Mouse (Mus musculus) lung, embryonic 16.5 days (tissue): ENCODE measurements around the gene Btbd9. TPM values are rescaled to one million over a fixed set of nuclear protein-coding genes. Genes with fewer than 3 reads are reported as not detected.

Experiments
- ATAC-seq: fragments of 200-750 bp; cut with Nextera tagmentation; 2 replicates; pipeline ENCODE4 v1.8.0; 2017; ENCODE audit warnings: low read depth, mild to moderate bottlenecking, moderate library complexity
- H3K27ac ChIP-seq: fragments of 300-500 bp; sonication (generic); 2 replicates; pipeline ENCODE4 v1.5.1; 2014; ENCODE audit warnings: mild to moderate bottlenecking, control low read depth, low read length
- H3K27me3 ChIP-seq: fragments of 300-500 bp; sonication (generic); 2 replicates; pipeline ENCODE4 v1.6.1; 2014; ENCODE audit warnings: low read depth, low read length, mixed read lengths; ENCODE audit not compliant: control insufficient read depth, insufficient read depth
- H3K36me3 ChIP-seq: fragments of 300-500 bp; sonication (generic); 2 replicates; pipeline ENCODE4 v1.6.1; 2014; ENCODE audit warnings: low read length; ENCODE audit not compliant: control insufficient read depth, insufficient read depth
- H3K4me1 ChIP-seq: fragments of 300-500 bp; sonication (generic); replicated peaks from 2 replicates; pipeline ENCODE4 v1.6.1; 2014; ENCODE audit warnings: low read length, mixed read lengths; ENCODE audit not compliant: control insufficient read depth, insufficient read depth
- H3K4me2 ChIP-seq: fragments of 300-500 bp; sonication (generic); 2 replicates; pipeline ENCODE4 v1.6.1; 2014; ENCODE audit warnings: low read depth, low read length, control low read depth
- H3K4me3 ChIP-seq: fragments of 300-500 bp; sonication (generic); 2 replicates; pipeline ENCODE4 v1.5.1; 2014; ENCODE audit warnings: mild to moderate bottlenecking, low read length, control low read depth
- H3K9ac ChIP-seq: fragments of 300-500 bp; sonication (generic); 2 replicates; pipeline ENCODE4 v1.6.1; 2014; ENCODE audit warnings: low read length, control low read depth
- H3K9me3 ChIP-seq: fragments of 300-500 bp; sonication (generic); 2 replicates; pipeline ENCODE4 v1.6.1; 2016; ENCODE audit warnings: low read length; ENCODE audit not compliant: control insufficient read depth
- WGBS: fragments of 180-500 bp; shearing (Covaris S2); extraction: QIAGEN DNeasy Blood & Tissue Kit; methylation state at CpG from one replicate; pipeline ENCODE4 v1.1.7; 2014; 5-methylcytosine and 5-hydroxymethylcytosine counted together
- polyA plus RNA-seq: library from polyadenylated mRNA; unstranded; fragments of >200 nt; fragmentation: Nextera tagmentation; extraction: Ambion mirVana; gene quantifications from 2 replicates; pipeline ENCODE4 v1.2.1, GENCODE M21; 2015

Btbd9 gene
- polyA plus RNA-seq, 1 experiment from 2014 or later: 55.8 TPM

DNA sequence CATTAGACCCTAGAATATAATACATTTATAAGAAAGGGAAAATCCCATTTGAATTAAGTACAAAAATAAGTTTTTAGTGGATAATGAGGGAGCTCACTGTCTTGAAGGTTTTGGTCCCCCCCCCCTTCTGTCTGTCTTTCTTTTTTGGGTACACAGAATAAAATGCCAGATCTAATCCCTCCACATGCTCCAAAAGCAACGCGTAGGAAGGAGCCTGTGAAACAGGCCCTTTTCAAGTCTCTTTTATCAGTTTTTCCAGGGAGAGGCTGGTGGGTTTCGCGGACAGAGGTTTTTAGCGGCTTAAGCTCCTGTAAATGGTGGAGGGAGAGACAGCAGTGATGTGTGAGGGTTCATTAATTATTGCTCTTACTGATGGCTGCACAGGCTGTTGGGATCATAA lies 388.7 kb downstream of the Btbd9 start:
- no peak overlapping the region for H3K27ac ChIP-seq
- H3K4me2 ChIP-seq: no peak overlapping the region
- no peaks in the 10 kb centered on the region for H3K27me3 ChIP-seq
- 57% methylated on average over 5 of the region's 5 CpGs for WGBS
- peaks cover 2% of the 10 kb centered on the region; the same call in 1 of the 2 replicates for H3K4me1 ChIP-seq
- no peak overlapping the region for H3K4me3 ChIP-seq
- no peak overlapping the region for H3K9ac ChIP-seq
- ATAC-seq: no peak
- no peaks in the 10 kb centered on the region for H3K36me3 ChIP-seq
- H3K9me3 ChIP-seq: no peaks in the 10 kb centered on the region

DNA sequence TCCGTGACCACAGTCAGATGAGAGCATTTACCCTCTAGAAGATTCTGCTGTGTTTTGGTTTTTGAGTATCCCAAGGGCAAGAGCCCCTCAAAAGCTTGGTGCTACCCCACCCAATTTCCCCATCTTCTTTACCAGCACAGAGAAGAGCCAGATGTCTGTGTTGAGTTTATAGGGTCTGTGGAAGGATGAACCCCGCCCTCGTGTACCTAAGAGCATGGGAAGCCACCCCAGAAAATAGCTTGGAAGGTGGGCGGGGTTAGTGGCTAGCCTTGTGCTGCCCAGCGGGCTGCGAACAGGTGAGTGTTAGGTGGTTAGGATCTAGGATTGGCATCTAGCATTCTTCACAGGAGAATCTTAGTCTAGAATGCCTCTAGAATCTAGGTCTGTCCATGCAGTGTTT lies 389.1 kb downstream of the Btbd9 start:
- no peak for ATAC-seq
- WGBS: 85% methylated on average over 6 of the region's 6 CpGs
- H3K4me3 ChIP-seq: no peak overlapping the region
- H3K27me3 ChIP-seq: no peaks in the 10 kb centered on the region
- peaks cover 3% of the 10 kb centered on the region; the same call in 1 of the 2 replicates for H3K4me1 ChIP-seq
- no peak overlapping the region for H3K4me2 ChIP-seq
- H3K36me3 ChIP-seq: no peaks in the 10 kb centered on the region
- no peak overlapping the region for H3K27ac ChIP-seq
- no peaks in the 10 kb centered on the region for H3K9me3 ChIP-seq
- no peak overlapping the region for H3K9ac ChIP-seq

DNA sequence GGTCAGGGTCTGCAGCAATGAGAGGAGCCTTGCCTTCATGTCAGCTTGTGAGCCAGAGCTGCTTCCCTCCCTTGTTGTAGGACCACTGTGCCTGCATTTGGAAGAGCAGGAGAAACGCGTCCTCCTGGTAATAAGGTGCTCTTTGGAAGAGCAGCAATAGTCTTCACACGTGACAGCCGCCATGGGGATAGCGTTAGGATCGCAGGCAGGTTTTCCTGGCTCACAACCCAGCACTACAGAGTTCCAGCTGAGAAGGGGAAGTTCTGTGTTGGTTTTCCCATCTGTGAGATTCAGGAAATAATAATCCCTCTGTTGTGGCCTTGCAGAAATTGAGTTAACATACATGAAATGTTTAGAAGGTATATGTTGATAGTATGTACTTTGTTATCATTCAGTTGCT lies 392.7 kb downstream of the Btbd9 start:
- H3K4me1 ChIP-seq: peaks cover 5% of the 10 kb centered on the region; the same call in 1 of the 2 replicates
- ATAC-seq: no peak
- H3K27ac ChIP-seq: no peak overlapping the region
- H3K27me3 ChIP-seq: no peaks in the 10 kb centered on the region
- no peak overlapping the region for H3K4me2 ChIP-seq
- H3K36me3 ChIP-seq: no peaks in the 10 kb centered on the region
- no peaks in the 10 kb centered on the region for H3K9me3 ChIP-seq
- WGBS: 91% methylated on average over 6 of the region's 6 CpGs
- no peak overlapping the region for H3K4me3 ChIP-seq
- no peak overlapping the region for H3K9ac ChIP-seq

DNA sequence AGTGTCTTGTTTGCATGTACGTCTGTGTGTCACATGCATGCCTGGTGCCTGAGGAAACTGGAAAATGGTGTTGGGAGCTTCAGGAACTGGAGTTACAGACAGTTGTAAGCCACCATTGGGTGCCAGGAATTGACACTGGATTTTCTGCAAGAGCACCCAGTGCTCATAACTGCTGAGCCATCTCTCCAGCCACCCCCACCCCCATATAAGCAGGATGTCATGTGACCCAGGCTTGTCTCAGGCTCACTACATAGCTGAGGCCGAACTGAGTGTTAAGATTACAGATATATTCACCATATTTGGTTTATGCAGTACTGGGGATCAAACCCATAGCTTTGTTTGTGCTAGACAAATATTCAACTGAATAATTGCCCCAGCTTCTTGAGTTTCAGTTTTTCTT lies 394.2 kb downstream of the Btbd9 start:
- 49% methylated on average over 2 of the region's 2 CpGs for WGBS
- H3K27ac ChIP-seq: no peak overlapping the region
- ATAC-seq: no peak
- no peak overlapping the region for H3K4me3 ChIP-seq
- no peak overlapping the region for H3K4me2 ChIP-seq
- H3K9ac ChIP-seq: no peak overlapping the region
- 0 out of 2 replicates have a peak, but pooled peaks cover 3% of the 10 kb centered on the region for H3K4me1 ChIP-seq
- no peaks in the 10 kb centered on the region for H3K27me3 ChIP-seq
- no peaks in the 10 kb centered on the region for H3K9me3 ChIP-seq
- no peaks in the 10 kb centered on the region for H3K36me3 ChIP-seq

DNA sequence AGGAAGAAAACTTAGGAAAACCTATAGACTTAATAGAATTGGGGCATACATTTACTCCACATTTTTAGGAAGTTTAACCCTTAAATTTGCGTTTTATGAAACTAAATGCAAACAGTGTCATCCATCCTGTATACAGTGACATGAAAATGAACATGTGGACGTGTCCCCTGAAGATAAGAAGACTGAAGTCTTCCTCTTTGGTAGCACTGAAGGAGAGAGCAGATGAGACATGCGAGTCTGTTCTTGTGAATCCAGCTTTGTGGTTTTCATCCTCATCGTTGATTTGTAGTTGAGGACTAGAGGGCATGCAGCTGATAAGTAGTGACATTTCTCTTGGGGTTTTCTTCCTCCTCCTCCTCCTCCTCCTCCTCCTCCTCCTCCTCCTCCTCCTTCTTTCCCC lies 394.7 kb downstream of the Btbd9 start:
- Histone ChIP-seq H3K36me3 (no peaks in the 10 kb centered on the region), H3K4me3 (no peak overlapping the region), H3K27me3 (no peaks in the 10 kb centered on the region), H3K9ac (no peak overlapping the region), H3K9me3 (no peaks in the 10 kb centered on the region), H3K4me1 (0 out of 2 replicates have a peak, but pooled peaks cover 3% of the 10 kb centered on the region), H3K27ac (no peak overlapping the region), H3K4me2 (no peak overlapping the region)
- 70% methylated on average over 4 of the region's 4 CpGs for WGBS
- no peak for ATAC-seq

DNA sequence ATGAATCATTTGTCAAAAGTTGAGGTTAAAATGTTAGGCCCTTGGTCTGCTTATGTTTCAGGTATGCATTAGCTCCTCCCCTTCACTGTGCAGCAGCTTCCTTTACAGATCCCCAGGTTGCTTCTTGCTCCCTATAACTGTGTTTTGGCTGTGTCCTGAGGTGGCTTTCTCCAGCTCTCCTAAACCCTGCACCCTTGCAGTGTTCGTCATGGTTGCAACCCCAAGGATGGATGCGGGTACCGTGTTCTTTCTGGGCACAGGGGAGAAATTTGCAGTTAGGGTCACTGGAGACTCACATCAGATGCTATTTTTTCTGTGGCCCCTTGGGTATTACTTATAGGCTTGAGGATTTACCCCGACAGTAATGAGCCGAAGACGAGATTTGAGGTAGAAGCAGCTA lies 396.1 kb downstream of the Btbd9 start:
- no peak overlapping the region for H3K4me3 ChIP-seq
- no peak overlapping the region for H3K9ac ChIP-seq
- no peaks in the 10 kb centered on the region for H3K27me3 ChIP-seq
- no peak overlapping the region for H3K4me2 ChIP-seq
- 0 out of 2 replicates have a peak, but pooled peaks cover 3% of the 10 kb centered on the region for H3K4me1 ChIP-seq
- H3K9me3 ChIP-seq: no peaks in the 10 kb centered on the region
- H3K36me3 ChIP-seq: no peaks in the 10 kb centered on the region
- H3K27ac ChIP-seq: no peak overlapping the region
- no peak for ATAC-seq
- 94% methylated on average over 6 of the region's 6 CpGs for WGBS

DNA sequence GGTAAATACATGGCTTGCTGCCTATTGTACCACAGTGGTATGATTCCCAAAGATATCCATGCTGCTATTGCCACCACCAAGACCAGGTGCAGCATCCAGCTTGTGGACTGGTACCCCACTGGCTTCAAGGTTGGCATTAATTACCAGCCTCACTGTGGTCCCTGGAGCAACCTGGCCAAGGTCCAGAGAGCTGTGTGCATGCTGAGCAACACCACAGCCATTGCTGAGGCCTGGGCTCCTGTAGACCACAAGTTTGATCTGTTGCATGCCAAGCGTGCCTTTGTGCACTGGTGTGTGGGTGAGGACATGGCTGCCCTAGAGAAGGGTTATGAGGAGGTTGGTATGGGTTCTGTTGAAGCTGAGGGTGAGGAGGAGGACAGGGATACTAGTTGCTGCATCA lies 397.9 kb downstream of the Btbd9 start:
- H3K27ac ChIP-seq: no peak overlapping the region

DNA sequence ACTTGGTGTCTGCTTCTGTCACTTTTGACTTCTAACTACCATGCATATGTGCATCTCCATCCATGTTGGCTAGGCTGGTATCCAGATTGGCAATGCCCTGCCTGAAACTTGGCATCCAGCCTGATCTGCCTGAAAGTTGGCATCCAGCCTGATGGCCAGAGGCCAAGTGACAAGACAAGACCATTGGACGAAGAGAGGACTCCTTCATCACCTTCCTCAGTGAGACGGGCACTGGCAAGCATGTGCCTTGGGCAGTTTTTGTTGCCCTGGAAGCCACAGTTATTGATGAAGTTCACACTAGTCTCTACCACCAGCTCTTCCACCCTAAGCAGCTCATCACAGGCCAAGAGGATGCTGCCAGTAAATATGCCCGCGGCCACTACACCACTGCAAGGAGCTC lies 398.9 kb downstream of the Btbd9 start:
- Histone ChIP-seq H3K27ac (no peak overlapping the region), H3K9me3 (no peaks in the 10 kb centered on the region), H3K4me3 (no peak overlapping the region), H3K9ac (no peak overlapping the region), H3K4me2 (no peak overlapping the region), H3K27me3 (no peaks in the 10 kb centered on the region), H3K4me1 (0 out of 2 replicates have a peak, but pooled peaks cover 3% of the 10 kb centered on the region), H3K36me3 (no peaks in the 10 kb centered on the region)
- 79% methylated on average over 4 of the region's 4 CpGs for WGBS
- no peak for ATAC-seq

More for the DNA sequence above, 397.9 kb downstream of the Btbd9 start:
- H3K4me3 ChIP-seq: no peak overlapping the region
- 87% methylated on average over 1 of the region's 1 CpGs for WGBS
- 0 out of 2 replicates have a peak, but pooled peaks cover 3% of the 10 kb centered on the region for H3K4me1 ChIP-seq
- no peaks in the 10 kb centered on the region for H3K36me3 ChIP-seq
- no peak for ATAC-seq
- no peak overlapping the region for H3K4me2 ChIP-seq
- H3K9me3 ChIP-seq: no peaks in the 10 kb centered on the region
- H3K27me3 ChIP-seq: no peaks in the 10 kb centered on the region
- no peak overlapping the region for H3K9ac ChIP-seq
